Mouse (Mus musculus): ENCODE results near the gene Fam3c.

Fam3c gene

DNA sequence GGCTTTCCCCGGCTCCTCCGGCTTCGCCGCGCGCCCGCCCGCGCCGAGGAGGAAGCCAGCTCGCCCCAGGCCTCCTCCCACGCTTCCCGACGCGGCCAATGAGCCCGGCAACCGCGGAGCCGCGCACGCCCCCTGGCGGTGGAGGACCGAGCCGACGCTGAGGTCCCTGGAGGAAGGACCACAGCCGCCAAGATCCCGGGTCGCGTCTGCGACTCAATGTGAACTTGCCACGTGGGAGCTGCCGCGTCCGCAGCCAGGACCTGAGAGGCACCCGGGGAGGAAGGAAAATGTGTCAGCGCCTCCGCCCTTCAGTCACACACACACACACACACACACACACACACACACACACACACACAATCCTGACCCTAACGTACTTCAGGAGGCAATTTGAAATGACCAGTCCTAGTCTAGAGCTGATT is at the start of gene Fam3c:
Gene Fam3c (minus strand): TSS at position 158 of the 422 bp plus-strand sequence.
- POLR2A ChIA-PET: interaction anchor here (0.6 to 3.2 kb wide), 21 partner anchors 9 to 90 kb away, joined by 3 to 13 read pairs (median 4); no protein-coding TSS in a partner anchor
- CTCF ChIA-PET: interaction anchor here (0.6 to 1.9 kb wide), 26 partner anchors 9 to 1235 kb away, joined by 3 to 11 read pairs (median 4); partner anchors contain the start of gene Wnt16 (in 1 of the 4)

DNA sequence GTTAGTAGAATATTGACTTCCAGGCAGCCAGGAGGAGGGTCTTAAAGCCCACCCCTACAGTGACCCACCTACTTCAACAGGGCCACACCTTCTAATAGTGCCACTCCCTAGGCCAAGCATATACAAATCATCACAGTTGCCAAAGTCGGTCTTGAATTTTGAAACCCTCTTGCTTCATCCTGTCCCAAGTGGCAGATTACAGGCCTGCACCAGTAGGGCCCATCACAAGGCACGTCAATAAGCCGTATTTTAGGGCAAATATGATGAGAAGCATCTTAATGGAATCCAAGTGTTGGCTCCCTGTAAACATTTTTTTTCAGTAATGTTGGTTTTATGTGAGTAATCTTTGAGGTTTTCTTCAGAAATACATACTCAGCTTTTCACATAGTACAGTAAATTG is 49.0 kb upstream of the Fam3c start:
- CTCF ChIA-PET: interaction anchor here in 1 of 4 experiments (0.9 kb wide), 1 partner anchor 80 kb away, joined by 3 read pairs; no protein-coding TSS in a partner anchor
- POLR2A ChIA-PET: interaction anchor here in 1 of 4 experiments (0.6 kb wide), 1 partner anchor 619 kb away, joined by 3 read pairs; no protein-coding TSS in a partner anchor

DNA sequence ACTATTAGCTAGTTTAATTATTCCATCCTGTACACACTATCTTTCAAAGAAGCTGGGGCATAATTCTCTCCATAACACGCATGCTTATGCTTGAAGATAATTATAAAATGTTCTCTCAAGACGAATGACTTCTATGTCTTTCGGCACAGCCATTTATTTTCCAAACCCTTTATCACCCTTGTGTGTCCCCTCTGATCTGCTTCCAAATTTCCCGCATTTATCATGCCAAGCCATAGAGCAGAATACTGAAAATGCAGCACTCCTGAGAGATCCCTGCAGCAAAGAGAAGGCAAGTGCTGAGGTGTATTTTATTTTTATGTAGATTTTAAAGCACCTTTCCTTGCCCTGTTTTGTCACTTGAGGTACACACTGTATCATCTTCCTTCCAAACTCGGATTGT is 47.7 kb upstream of the Fam3c start:
- ChIA-PET CTCF (no interaction called here), POLR2A (interaction anchor here in 1 of 4 experiments (0.6 to 1.0 kb wide), 2 partner anchors 10 to 1094 kb away, joined by 3 to 5 read pairs; no protein-coding TSS in a partner anchor)

DNA sequence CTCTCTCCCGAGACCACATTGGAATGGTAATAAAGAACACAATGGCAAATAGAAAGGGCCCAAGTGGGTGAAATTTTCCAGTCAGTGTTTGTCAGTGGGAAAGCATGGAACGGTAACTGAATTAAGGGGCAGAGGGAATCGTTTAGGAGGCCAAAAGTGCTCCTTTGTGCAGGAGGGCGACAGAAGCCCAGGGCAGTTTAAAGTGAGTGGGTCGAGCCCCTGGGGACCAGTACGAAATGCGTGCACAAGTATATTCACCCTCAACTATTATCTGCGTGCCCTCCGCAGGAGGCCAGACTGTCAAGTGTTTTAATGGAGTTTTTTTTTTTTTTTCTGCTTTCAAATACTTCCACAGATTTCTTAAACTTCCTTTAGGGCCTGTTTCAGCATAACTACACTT is 47.3 kb upstream of the Fam3c start:
- ChIA-PET POLR2A (interaction anchor here in 1 of 4 experiments (0.6 to 1.0 kb wide), 2 partner anchors 10 to 1095 kb away, joined by 3 to 5 read pairs; no protein-coding TSS in a partner anchor), CTCF (no interaction called here)

DNA sequence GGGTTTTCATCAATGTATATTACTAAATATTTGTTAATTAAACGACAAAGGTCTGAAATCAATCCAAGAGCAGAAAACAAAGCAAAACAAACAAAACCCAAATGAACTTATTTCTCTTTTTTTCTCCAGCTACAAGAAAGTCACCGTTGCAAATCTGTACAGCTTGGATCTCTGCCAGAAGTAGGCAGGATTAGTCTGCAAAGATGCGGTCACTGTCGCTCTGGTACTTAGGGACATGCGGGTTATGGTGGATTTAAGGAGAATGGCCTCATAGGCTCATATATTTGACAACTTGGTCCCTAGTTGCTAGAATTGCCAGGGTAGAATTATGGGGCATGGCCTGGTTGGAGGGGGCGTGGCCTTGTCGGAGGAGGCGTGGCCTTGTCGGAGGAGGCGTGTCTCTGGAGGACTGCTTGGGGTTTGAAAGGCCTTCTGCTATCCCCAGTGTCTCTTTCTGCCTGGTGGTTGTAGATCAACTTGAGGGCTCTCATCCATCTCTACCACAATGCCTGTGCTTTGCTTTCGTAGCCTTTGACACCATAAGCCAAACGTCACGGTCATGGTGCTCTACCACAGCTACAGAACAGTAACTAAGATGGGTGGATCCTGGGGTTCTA is 46.6 kb upstream of the Fam3c start:
- POLR2A ChIA-PET: interaction anchor here in 1 of 4 experiments (0.9 kb wide), 1 partner anchor 43 kb away, joined by 4 read pairs; no protein-coding TSS in a partner anchor

DNA sequence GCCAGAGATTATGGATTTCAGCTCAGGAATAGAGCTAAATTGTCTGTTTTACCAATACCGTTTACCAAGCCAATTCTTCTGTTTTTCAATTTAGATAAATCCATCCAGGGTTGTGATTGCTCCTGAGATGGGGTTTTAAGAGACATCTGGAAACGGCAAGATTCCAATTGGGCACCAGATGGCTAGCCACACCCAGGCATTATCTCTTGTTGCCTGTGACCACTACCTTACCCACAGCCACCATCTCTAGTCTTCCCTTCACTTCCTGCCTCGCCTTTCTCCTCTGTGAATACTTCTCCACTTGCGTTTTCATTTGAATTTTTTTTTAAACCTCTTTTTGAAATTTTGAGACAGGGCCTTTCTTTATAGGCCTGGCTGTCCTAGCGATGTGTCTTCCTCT is 46.0 kb upstream of the Fam3c start:
- ChIA-PET POLR2A (interaction anchor here in 1 of 4 experiments (0.9 kb wide), 1 partner anchor 43 kb away, joined by 4 read pairs; no protein-coding TSS in a partner anchor), CTCF (no interaction called here)

More for the DNA sequence above, 46.6 kb upstream of the Fam3c start:
- CTCF ChIA-PET: no interaction called here

DNA sequence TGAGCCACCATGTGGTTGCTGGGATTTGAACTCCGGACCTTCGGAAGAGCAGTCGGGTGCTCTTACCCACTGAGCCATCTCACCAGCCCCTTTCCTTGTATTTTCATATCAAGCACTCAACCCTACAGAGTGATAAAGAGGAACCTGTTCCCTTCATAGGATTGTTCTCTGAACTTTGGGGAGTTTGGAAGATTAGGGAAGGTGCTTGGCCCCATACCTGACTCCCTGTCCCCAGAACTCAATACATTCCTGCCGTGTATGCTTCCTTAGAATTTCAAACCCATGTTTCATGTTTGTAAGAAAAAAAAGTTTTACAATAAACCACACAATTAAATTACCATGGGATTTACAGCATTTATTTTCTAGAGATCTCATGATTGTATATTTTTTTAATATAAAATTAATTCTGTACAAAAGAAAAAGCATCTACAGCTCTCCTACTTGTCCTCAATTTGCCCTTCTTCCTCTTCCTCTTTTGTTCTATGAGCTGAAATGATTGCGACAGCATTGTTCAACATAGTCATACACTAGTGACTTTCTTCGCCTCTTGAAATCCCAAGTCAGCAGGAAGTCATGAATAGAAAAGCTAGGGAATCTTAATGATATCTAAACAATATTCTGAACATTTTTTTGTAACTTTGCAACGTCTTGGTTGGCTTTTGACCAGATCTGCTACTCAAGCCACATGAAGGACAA is 42.2 kb upstream of the Fam3c start:
- ChIA-PET CTCF (no interaction called here), POLR2A (no interaction called here)

DNA sequence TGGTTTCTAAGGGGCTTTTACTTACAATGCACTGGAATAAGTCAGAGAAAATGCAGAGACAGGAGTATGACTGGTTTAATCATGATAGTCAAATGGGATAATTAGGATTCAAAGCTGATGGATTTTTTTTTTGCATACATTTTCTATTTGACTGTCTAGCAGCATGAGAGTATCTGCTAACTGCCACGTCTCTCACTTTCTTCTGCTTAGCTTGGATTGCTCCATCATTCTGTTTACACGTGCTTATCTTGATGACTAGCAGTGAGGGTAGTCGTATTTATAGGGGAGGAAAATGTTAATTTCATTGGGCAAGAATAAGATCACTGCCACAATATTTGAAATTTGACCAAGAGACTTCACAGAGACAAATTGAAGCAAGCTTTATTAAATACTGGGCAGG is 39.2 kb upstream of the Fam3c start:
- CTCF ChIA-PET: no interaction called here
- POLR2A ChIA-PET: no interaction called here

DNA sequence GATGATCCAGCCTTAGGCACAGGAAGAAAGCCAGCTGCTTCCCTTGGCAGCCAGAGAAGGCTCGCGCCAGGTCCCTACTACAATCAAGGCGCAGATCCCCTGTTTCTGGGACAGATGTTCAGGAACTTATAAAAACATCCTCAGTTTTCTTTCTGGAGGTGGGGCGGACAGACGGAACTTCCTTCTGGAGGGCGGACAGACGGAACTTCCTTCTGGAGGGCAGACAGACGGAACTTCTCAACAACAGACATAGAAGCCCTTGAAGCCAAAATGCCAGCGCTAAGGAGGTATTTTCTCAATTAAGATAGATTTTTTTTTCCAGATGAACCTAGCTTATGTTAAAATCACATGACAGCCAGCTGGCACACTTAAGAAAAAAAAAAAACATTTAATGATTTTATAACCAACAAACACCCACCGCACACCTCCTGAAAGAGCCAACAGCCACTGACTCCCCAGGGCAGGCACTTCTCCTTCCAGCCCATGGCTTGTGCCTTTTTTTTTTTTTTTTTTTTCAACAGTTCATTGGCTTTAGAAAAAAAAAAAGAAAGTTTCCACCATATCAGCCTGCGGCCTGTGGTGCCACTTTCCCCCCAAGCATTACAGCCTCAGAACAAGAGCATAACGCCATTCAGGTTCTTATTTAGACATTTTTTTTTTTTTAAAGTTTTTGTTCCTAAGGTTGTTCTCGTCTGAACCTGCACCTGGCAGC is 34.8 kb upstream of the Fam3c start:
- ChIA-PET CTCF (no interaction called here), POLR2A (interaction anchor here in 2 of 4 experiments (0.7 to 1.1 kb wide), 2 partner anchors 26 to 42 kb away, joined by 3 to 5 read pairs; no protein-coding TSS in a partner anchor)

DNA sequence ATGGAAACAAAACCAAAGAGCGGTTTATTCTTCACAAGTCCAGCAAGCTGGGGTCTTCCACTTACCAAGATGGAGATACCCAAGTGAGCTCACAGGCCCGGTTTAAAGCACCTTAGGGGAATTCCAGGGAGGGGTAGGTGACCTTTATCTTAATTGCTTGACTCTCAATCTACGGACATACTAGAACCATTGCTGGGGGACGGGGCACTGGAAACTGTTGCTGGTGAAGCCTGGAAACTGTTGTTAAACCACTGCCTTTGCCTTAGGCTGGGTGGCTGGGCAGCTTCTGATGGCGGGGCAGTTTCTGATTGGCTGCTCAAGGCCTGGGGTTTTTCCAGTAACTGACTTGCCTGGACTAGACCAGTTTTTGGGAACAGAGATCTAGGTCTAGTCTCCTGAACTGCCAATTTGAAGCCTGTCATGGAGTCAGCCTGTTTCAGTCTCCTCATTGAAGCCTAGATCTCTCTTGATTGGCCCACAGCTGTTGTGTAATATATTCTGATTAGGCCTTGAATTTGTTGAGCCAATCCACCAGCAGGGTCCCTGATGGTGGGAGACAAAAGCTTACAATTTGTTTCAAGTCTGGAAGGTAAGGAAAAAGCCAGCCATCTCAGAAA is 29.3 kb upstream of the Fam3c start:
- CTCF ChIA-PET: no interaction called here
- POLR2A ChIA-PET: interaction anchor here in 2 of 4 experiments (1.0 to 1.3 kb wide), 2 partner anchors 54 to 57 kb away, joined by 3 to 5 read pairs; no protein-coding TSS in a partner anchor

DNA sequence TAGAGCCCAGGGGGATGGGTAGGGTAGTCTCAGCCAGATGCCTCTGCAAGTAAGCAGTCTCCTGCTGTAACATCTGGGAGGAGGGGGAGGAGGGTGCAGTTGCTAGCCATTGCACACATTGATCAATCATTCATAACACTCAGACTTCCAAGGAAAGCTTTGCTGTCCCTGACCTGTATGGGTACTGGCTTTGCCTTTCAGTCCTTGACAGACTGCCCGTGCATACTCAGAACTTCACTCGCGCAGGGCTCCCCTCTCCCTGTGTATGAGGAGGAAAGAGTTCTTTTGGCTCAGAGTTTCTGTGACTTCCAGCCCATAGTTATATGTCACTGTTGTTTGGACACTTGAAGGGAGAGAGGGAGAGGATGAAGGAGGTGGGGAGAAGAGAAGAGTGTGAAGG is 24.2 kb upstream of the Fam3c start:
- CTCF ChIA-PET: no interaction called here

DNA sequence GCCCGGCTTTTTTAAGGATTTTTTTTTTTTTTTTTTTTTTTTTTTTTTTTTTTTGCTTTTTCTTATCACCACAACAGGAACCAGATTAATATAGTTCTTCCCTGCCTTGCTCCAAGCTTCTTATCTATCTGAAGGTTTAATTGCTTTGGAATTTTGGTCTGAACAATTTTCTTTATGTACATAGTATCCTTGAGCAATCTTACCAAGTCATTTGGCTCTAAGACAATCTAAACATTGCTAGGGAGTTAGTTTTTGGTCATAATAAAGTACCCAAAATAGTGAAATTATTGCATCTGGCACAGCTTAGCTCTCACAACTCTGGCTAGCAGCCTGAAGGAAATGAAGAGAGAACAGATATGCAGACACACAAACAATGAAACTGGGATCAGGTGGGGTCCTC is 23.8 kb upstream of the Fam3c start:
- CTCF ChIA-PET: interaction anchor here in 1 of 4 experiments (0.6 kb wide), 1 partner anchor 18 kb away, joined by 3 read pairs; no protein-coding TSS in a partner anchor
- POLR2A ChIA-PET: interaction anchor here in 2 of 4 experiments (0.6 to 0.9 kb wide), 2 partner anchors 17 to 45 kb away, joined by 3 to 4 read pairs; no protein-coding TSS in a partner anchor

More for the DNA sequence above, 24.2 kb upstream of the Fam3c start:
- POLR2A ChIA-PET: interaction anchor here in 1 of 4 experiments (0.6 kb wide), 1 partner anchor 16 kb away, joined by 3 read pairs; no protein-coding TSS in a partner anchor

DNA sequence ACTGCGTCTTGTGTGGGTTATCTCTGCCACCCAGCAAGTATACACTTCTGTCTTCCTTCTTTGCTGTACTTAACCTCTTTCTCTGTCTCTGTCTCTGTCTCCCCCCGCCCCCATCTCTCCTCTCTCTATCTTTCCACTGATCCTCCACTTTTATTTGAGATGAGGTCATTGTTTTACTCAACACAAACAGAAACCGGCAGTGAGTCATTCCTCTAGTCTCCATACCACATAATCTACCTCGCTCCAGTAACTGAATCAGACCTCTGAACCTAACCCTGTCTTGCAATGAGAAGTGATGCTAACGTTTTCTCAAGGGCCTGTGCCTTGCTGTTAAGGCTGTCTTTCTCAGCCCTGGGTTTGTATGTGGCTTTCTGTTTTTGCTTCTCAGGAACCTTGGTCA is 22.4 kb upstream of the Fam3c start:
- ChIA-PET CTCF (no interaction called here), POLR2A (no interaction called here)

DNA sequence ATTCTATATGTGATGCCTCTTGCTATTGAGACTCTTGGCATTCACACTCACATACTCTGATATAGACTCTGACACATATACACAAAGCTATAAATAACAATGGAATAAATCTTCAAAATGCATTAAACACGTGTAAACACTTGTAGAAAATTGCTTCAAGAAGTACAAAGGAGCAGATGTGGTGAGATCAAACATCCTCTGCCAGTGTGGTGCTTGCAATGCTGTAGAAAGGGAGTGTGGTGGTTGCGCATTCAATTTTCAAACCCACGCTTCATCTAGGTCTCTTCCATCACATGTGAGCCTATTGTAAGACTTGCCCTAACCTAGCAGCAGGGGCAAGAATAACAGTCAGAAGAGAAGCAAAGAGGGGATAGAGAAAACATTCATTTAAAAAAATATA is 18.7 kb upstream of the Fam3c start:
- ChIA-PET POLR2A (no interaction called here), CTCF (no interaction called here)

DNA sequence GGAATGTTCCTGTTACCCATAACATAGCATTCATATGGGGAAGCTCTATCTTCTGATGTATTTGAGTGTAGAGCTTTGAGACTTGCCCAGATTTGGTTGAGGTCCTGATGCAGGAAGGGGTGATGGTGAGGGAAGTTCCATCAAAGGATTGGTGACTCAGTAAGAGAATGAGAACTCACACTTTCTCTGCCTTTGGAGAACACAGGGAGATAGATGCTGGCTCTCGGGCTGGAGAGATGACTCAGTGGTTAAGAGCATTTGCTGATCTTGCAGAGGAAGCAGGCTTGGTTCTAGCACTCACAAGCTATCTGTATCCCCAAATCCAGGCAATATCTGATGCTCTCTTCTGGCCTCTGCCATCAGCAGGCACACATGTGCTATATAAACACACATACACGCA is 17.4 kb upstream of the Fam3c start:
- POLR2A ChIA-PET: interaction anchor here in 2 of 4 experiments (0.5 to 0.6 kb wide), 2 partner anchors 9 to 66 kb away, joined by 4 to 5 read pairs; no protein-coding TSS in a partner anchor
- CTCF ChIA-PET: no interaction called here

DNA sequence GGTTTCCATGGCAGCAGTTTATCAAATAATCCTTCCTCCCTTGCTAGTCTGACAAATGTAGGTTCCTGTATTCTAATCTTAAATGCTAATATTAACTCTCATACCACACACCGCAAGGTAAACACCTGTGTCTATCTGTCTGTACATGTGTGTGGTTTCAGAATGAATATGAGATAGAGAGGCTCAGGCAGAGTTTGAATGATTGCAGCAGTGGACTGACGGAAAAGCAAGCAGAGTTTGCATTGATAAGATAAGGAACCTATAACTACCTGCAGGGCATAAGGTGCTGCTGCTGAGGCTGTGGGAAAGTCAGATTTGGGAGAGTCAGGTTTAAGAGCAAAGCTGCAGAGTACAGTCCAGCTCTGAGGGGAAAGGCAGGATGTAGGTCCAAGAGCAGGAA is 10.9 kb upstream of the Fam3c start:
- POLR2A ChIA-PET: no interaction called here

DNA sequence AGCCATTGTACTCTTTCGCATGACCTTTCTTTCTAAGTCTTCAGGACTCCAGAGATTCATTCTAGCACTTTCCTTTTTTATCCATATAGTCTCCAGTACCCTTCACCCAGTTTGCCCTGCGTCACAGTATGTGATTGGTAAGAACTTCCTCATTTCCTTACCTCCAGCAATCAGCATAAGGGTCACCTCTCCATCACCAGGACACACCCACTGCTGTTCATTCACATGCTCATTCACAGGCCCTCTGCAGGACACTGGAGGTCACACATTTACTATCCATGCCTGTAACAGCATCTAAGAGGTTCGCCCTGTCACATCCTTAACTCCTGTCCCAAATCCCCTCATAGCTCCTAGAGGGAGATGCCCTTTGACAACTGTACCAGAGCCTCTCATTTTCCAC is 7.5 kb upstream of the Fam3c start:
- POLR2A ChIA-PET: no interaction called here

More for the DNA sequence above, 10.9 kb upstream of the Fam3c start:
- CTCF ChIA-PET: no interaction called here

DNA sequence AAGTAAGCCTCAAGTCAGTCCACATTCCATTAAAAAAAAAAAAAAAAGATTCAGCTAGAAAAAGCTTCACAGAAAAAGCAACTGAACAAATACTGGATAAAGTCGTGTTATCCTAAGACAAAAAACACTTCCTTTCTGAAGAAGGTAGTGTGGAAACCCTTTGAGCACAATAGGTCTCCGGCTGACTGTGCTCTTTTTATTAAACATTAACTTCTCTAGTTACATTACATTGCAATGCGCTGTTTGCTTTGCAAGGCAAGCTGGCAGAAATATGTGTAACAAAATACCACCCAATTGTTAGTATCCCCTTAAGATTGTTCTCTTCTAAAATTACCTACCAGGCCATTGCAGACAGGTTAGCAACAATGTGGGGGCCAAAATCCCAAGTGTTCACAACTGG is 5.9 kb upstream of the Fam3c start:
- ChIA-PET POLR2A (interaction anchor here in 1 of 4 experiments (0.5 to 1.2 kb wide), 2 partner anchors 37 to 77 kb away, joined by 3 read pairs; no protein-coding TSS in a partner anchor), CTCF (interaction anchor here in 1 of 4 experiments (0.6 kb wide), 2 partner anchors 78 to 342 kb away, joined by 3 to 6 read pairs; no protein-coding TSS in a partner anchor)

More for the DNA sequence above, 7.5 kb upstream of the Fam3c start:
- CTCF ChIA-PET: no interaction called here

DNA sequence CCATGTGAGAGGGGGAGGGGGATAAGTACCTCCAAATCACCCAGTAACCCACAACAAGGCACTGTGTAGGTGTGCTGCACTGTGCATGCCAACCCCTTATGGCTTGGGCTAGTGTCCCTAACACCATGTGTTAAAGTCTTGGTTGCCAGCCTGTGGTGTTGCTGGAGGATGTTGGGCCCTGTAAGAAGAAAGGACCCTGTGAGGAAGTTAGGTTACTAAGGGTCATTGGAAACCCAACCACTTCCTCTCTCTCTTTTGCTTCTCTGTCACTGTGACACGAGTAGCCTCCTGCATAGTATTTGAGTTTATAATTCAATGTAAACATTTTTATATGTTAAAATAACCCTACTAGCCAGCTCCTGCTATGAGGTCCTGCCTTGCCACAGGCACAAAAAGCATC is 3.0 kb upstream of the Fam3c start:
- CTCF ChIA-PET: no interaction called here
- POLR2A ChIA-PET: interaction anchor here in 1 of 4 experiments (0.9 kb wide), 1 partner anchor 12 kb away, joined by 3 read pairs; no protein-coding TSS in a partner anchor

All from embryonic stem cell, embryonic (primary cell).